Mouse (Mus musculus) frontal cortex, postnatal 14 days (tissue): Measurements from ENCODE around the gene Lsm4.

Experiments used
- DNase-seq, 2 experiments: peaks; one replicate each; pipeline ENCODE4 v3.0.0; 2022; ENCODE audit warnings: low spot score in 2 of 2

Gene Lsm4

GRCm38 (mm10) chr8:70678679-70679078 lies 5.6 kb downstream of the Lsm4 start:
- no peak for DNase-seq

- DNase-seq: no peak
These were observed 6.4 kb downstream of the Lsm4 start for GRCm38 (mm10) chr8:70679404-70679803.

- no peak for DNase-seq
These were observed 7.0 kb downstream of the Lsm4 start for GRCm38 (mm10) chr8:70680039-70680438.

- no peak for DNase-seq
These were observed 8.4 kb downstream of the Lsm4 start for GRCm38 (mm10) chr8:70681410-70681809.

GRCm38 (mm10) chr8:70682193-70682592 lies 9.1 kb downstream of the Lsm4 start:
- no peak for DNase-seq

GRCm38 (mm10) chr8:70682692-70683091 lies 9.6 kb downstream of the Lsm4 start:
- DNase-seq: no peak

- DNase-seq: peak; percentile 58 to 79
These were observed 11.2 kb downstream of the Lsm4 start for GRCm38 (mm10) chr8:70684291-70684690.

- no peak for DNase-seq
These were observed 14.5 kb downstream of the Lsm4 start for GRCm38 (mm10) chr8:70687576-70687975.

GRCm38 (mm10) chr8:70688136-70688535 lies 15.1 kb downstream of the Lsm4 start:
- no peak for DNase-seq

GRCm38 (mm10) chr8:70689892-70690390 lies 16.9 kb downstream of the Lsm4 start:
- no peak for DNase-seq

- no peak for DNase-seq
These were observed 18.2 kb downstream of the Lsm4 start for GRCm38 (mm10) chr8:70691230-70691629.

GRCm38 (mm10) chr8:70691727-70692231 lies 18.7 kb downstream of the Lsm4 start:
- no peak for DNase-seq

GRCm38 (mm10) chr8:70693636-70694035 lies 20.6 kb downstream of the Lsm4 start:
- DNase-seq: no peak

- DNase-seq: no peak
These were observed 22.4 kb downstream of the Lsm4 start for GRCm38 (mm10) chr8:70695318-70696018.

- DNase-seq: no peak
These were observed 23.2 kb downstream of the Lsm4 start for GRCm38 (mm10) chr8:70696019-70696885.

- no peak for DNase-seq
These were observed 23.9 kb downstream of the Lsm4 start for GRCm38 (mm10) chr8:70696946-70697345.

- DNase-seq: no peak
These were observed 24.6 kb downstream of the Lsm4 start for GRCm38 (mm10) chr8:70697366-70698250.

- peak; percentile 97 to 98 for DNase-seq
These were observed 25.5 kb downstream of the Lsm4 start, which contains the start of gene Jund for GRCm38 (mm10) chr8:70698310-70699109. Gene Jund, plus strand, starts transcription at chr8:70698949.

GRCm38 (mm10) chr8:70699116-70699833 lies 26.2 kb downstream of the Lsm4 start:
- DNase-seq: peak; percentile 50 to 54
